Mouse (Mus musculus) liver, embryonic 15.5 days (tissue): ENCODE results near the gene Gm20388. TPM values are rescaled to one million over a fixed set of nuclear protein-coding genes. Genes with fewer than 3 reads are reported as not detected.

Experiments used
- ATAC-seq: fragments of 200-750 bp; cut with Nextera tagmentation; 2 replicates; pipeline ENCODE4 v1.8.0; 2017; ENCODE audit warnings: moderate number of reproducible peaks, mild to moderate bottlenecking, moderate library complexity; ENCODE audit not compliant: insufficient read depth
- H3K27ac ChIP-seq: fragments of 300-500 bp; sonication (generic); replicated peaks from 2 replicates; pipeline ENCODE4 v1.5.1; 2015; ENCODE audit warnings: mild to moderate bottlenecking, inconsistent platforms
- H3K27me3 ChIP-seq: fragments of 300-500 bp; sonication (generic); 2 replicates; pipeline ENCODE4 v1.6.1; 2015; ENCODE audit warnings: mild to moderate bottlenecking, inconsistent platforms
- H3K36me3 ChIP-seq: fragments of 300-500 bp; sonication (generic); replicated peaks from 2 replicates; pipeline ENCODE4 v1.6.1; 2015; ENCODE audit warnings: moderate library complexity, mild to moderate bottlenecking, inconsistent platforms
- H3K4me1 ChIP-seq: fragments of 300-500 bp; sonication (generic); replicated peaks from 2 replicates; pipeline ENCODE4 v1.6.1; 2015; ENCODE audit warnings: inconsistent platforms
- H3K4me2 ChIP-seq: fragments of 300-500 bp; sonication (generic); 2 replicates; pipeline ENCODE4 v1.6.1; 2015; ENCODE audit warnings: moderate library complexity, mild to moderate bottlenecking, inconsistent platforms
- H3K4me3 ChIP-seq: fragments of 300-500 bp; sonication (generic); replicated peaks from 2 replicates; pipeline ENCODE4 v1.5.1; 2015; ENCODE audit warnings: mild to moderate bottlenecking, inconsistent platforms
- H3K9ac ChIP-seq: fragments of 300-500 bp; sonication (generic); 2 replicates; pipeline ENCODE4 v1.6.1; 2015; ENCODE audit warnings: moderate library complexity, mild to moderate bottlenecking, inconsistent platforms
- H3K9me3 ChIP-seq: fragments of 300-500 bp; sonication (generic); replicated peaks from 2 replicates; pipeline ENCODE4 v1.6.1; 2016; ENCODE audit warnings: inconsistent platforms
- WGBS: fragments of 180-500 bp; shearing (Covaris S2); methylation state at CpG from one replicate; pipeline ENCODE4 v1.1.7; 2015; ENCODE audit warnings: mixed read lengths; ENCODE audit not compliant: insufficient replicate concordance; 5-methylcytosine and 5-hydroxymethylcytosine counted together
- polyA plus RNA-seq: library from polyadenylated mRNA; unstranded; fragments of >200 nt; fragmentation: Nextera tagmentation; extraction: Ambion mirVana; gene quantifications from 2 replicates; pipeline ENCODE4 v1.2.1, GENCODE M21; 2015

The Gm20388 gene
- polyA plus RNA-seq, 1 experiment from 2014 or later = not detected

GRCm38 (mm10) chr8:124375168-124375567 lies 4464.5 kb downstream of the Gm20388 start:
- no peak for ATAC-seq
- WGBS = 53% methylated on average over 6 of the region's 6 CpGs

GRCm38 (mm10) chr8:124375727-124376126 lies 4465.1 kb downstream of the Gm20388 start:
- no peaks in the 10 kb centered on the region for H3K36me3 ChIP-seq
- H3K9me3 ChIP-seq = no peaks in the 10 kb centered on the region
- 62% methylated on average over 9 of the region's 9 CpGs for WGBS
- no peaks in the 10 kb centered on the region for H3K27me3 ChIP-seq
- H3K9ac ChIP-seq = no peak overlapping the region
- H3K4me2 ChIP-seq = no peak overlapping the region
- no peak overlapping the region for H3K27ac ChIP-seq
- no peak for ATAC-seq
- H3K4me1 ChIP-seq = no peaks in the 10 kb centered on the region
- H3K4me3 ChIP-seq = no peak overlapping the region

More at GRCm38 (mm10) chr8:124375168-124375567, 4464.5 kb downstream of the Gm20388 start:
- no peaks in the 10 kb centered on the region for H3K27me3 ChIP-seq
- H3K9ac ChIP-seq = no peak overlapping the region
- H3K4me2 ChIP-seq = no peak overlapping the region
- no peak overlapping the region for H3K27ac ChIP-seq
- H3K36me3 ChIP-seq = no peaks in the 10 kb centered on the region
- H3K4me1 ChIP-seq = no peaks in the 10 kb centered on the region
- H3K4me3 ChIP-seq = no peak overlapping the region
- H3K9me3 ChIP-seq = no peaks in the 10 kb centered on the region

- Histone ChIP-seq H3K36me3 (no peaks in the 10 kb centered on the region), H3K27me3 (no peaks in the 10 kb centered on the region), H3K4me1 (no peaks in the 10 kb centered on the region), H3K9me3 (no peaks in the 10 kb centered on the region), H3K9ac (no peak overlapping the region), H3K27ac (no peak overlapping the region), H3K4me3 (no peak overlapping the region), H3K4me2 (no peak overlapping the region)
- no peak for ATAC-seq
- 77% methylated on average over 12 of the region's 12 CpGs for WGBS
These were observed 4465.8 kb downstream of the Gm20388 start for GRCm38 (mm10) chr8:124376406-124376805.

GRCm38 (mm10) chr8:124379289-124379688 lies 4468.6 kb downstream of the Gm20388 start:
- WGBS = 54% methylated on average over 6 of the region's 6 CpGs
- Histone ChIP-seq H3K36me3 (no peaks in the 10 kb centered on the region), H3K4me3 (no peak overlapping the region), H3K9ac (no peak overlapping the region), H3K4me2 (no peak overlapping the region), H3K27ac (no peak overlapping the region), H3K27me3 (no peaks in the 10 kb centered on the region), H3K4me1 (no peaks in the 10 kb centered on the region), H3K9me3 (no peaks in the 10 kb centered on the region)
- no peak for ATAC-seq

- Histone ChIP-seq H3K27ac (no peak overlapping the region), H3K4me2 (no peak overlapping the region), H3K4me1 (no peaks in the 10 kb centered on the region), H3K36me3 (no peaks in the 10 kb centered on the region), H3K9ac (no peak overlapping the region), H3K4me3 (no peak overlapping the region), H3K27me3 (no peaks in the 10 kb centered on the region), H3K9me3 (no peaks in the 10 kb centered on the region)
- ATAC-seq = no peak
- WGBS = 54% methylated on average over 10 of the region's 10 CpGs
These were observed 4471.6 kb downstream of the Gm20388 start for GRCm38 (mm10) chr8:124382235-124382634.

- H3K9ac ChIP-seq = no peak overlapping the region
- no peak for ATAC-seq
- H3K4me2 ChIP-seq = no peak overlapping the region
- 79% methylated on average over 19 of the region's 19 CpGs for WGBS
- no peaks in the 10 kb centered on the region for H3K4me1 ChIP-seq
- no peaks in the 10 kb centered on the region for H3K36me3 ChIP-seq
- no peak overlapping the region for H3K4me3 ChIP-seq
- no peak overlapping the region for H3K27ac ChIP-seq
- no peaks in the 10 kb centered on the region for H3K27me3 ChIP-seq
- no peaks in the 10 kb centered on the region for H3K9me3 ChIP-seq
These were observed 4473.7 kb downstream of the Gm20388 start for GRCm38 (mm10) chr8:124384336-124384735.

- no peak overlapping the region for H3K9ac ChIP-seq
- ATAC-seq = no peak
- no peaks in the 10 kb centered on the region for H3K4me1 ChIP-seq
These were observed 4475.7 kb downstream of the Gm20388 start for GRCm38 (mm10) chr8:124386225-124386899.

GRCm38 (mm10) chr8:124389495-124389894 lies 4478.9 kb downstream of the Gm20388 start:
- Histone ChIP-seq H3K9ac (no peak overlapping the region), H3K27ac (no peak overlapping the region), H3K4me2 (no peak overlapping the region), H3K4me3 (no peak overlapping the region), H3K4me1 (no peaks in the 10 kb centered on the region), H3K9me3 (no peaks in the 10 kb centered on the region), H3K36me3 (no peaks in the 10 kb centered on the region), H3K27me3 (no peaks in the 10 kb centered on the region)
- 70% methylated on average over 11 of the region's 11 CpGs for WGBS
- no peak for ATAC-seq

More at GRCm38 (mm10) chr8:124386225-124386899, 4475.7 kb downstream of the Gm20388 start:
- Histone ChIP-seq H3K4me3 (no peak overlapping the region), H3K36me3 (no peaks in the 10 kb centered on the region), H3K4me2 (no peak overlapping the region), H3K27ac (no peak overlapping the region), H3K27me3 (no peaks in the 10 kb centered on the region), H3K9me3 (no peaks in the 10 kb centered on the region)
- 67% methylated on average over 23 of the region's 23 CpGs for WGBS

GRCm38 (mm10) chr8:124391191-124391590 lies 4480.6 kb downstream of the Gm20388 start:
- Histone ChIP-seq H3K9ac (no peak overlapping the region), H3K27me3 (no peaks in the 10 kb centered on the region), H3K27ac (no peak overlapping the region), H3K36me3 (no peaks in the 10 kb centered on the region), H3K4me3 (no peak overlapping the region), H3K4me2 (no peak overlapping the region), H3K9me3 (no peaks in the 10 kb centered on the region), H3K4me1 (no peaks in the 10 kb centered on the region)
- WGBS = 75% methylated on average over 7 of the region's 7 CpGs
- no peak for ATAC-seq

- no peak for ATAC-seq
- Histone ChIP-seq H3K36me3 (no peaks in the 10 kb centered on the region), H3K27me3 (no peaks in the 10 kb centered on the region), H3K9ac (no peak overlapping the region), H3K4me1 (no peaks in the 10 kb centered on the region), H3K9me3 (no peaks in the 10 kb centered on the region), H3K4me2 (no peak overlapping the region), H3K4me3 (no peak overlapping the region), H3K27ac (no peak overlapping the region)
- 57% methylated on average over 10 of the region's 10 CpGs for WGBS
These were observed 4481.8 kb downstream of the Gm20388 start for GRCm38 (mm10) chr8:124392271-124393012.

GRCm38 (mm10) chr8:124393013-124393412 lies 4482.4 kb downstream of the Gm20388 start:
- H3K4me1 ChIP-seq = no peaks in the 10 kb centered on the region
- 55% methylated on average over 5 of the region's 5 CpGs for WGBS
- ATAC-seq = no peak
- no peaks in the 10 kb centered on the region for H3K27me3 ChIP-seq
- H3K9ac ChIP-seq = no peak overlapping the region
- no peaks in the 10 kb centered on the region for H3K9me3 ChIP-seq
- no peak overlapping the region for H3K4me3 ChIP-seq
- H3K36me3 ChIP-seq = no peaks in the 10 kb centered on the region
- H3K4me2 ChIP-seq = no peak overlapping the region
- no peak overlapping the region for H3K27ac ChIP-seq
